Mouse (Mus musculus): Measurements from ENCODE around the gene Nudt16l1.

GRCm38 (mm10) chr16:4976180-4976579 is 37.6 kb downstream of the Nudt16l1 start:
- TF ChIP-seq CTCF (IDR thresholded peaks at IDR 0.05; ENCODE audit: borderline replicate concordance, insufficient read depth, low read depth, low read length) = no peak
- no peak for TF ChIP-seq POLR2A (IDR thresholded peaks at IDR 0.05; ENCODE audit: borderline replicate concordance, insufficient read depth, low read length)

Measured in cerebellum, adult 2 months (tissue).